Mouse (Mus musculus) spleen, adult 2 months (tissue): ENCODE results near the gene Mgrn1.

Experiments used
- CTCF ChIP-seq: fragments of 200-500 bp; IDR thresholded peaks from 2 replicates; pipeline ENCODE4 v1.5.1; 2011; ENCODE audit warnings: mild to moderate bottlenecking, inconsistent platforms; ENCODE audit not compliant: insufficient read depth, insufficient read length, insufficient replicate concordance; ENCODE audit errors: extremely low read depth
- POLR2A ChIP-seq: fragments of 200-500 bp; IDR thresholded peaks from 2 replicates; pipeline ENCODE4 v1.6.1; 2011; ENCODE audit warnings: low read depth, low read length, inconsistent platforms

DNA sequence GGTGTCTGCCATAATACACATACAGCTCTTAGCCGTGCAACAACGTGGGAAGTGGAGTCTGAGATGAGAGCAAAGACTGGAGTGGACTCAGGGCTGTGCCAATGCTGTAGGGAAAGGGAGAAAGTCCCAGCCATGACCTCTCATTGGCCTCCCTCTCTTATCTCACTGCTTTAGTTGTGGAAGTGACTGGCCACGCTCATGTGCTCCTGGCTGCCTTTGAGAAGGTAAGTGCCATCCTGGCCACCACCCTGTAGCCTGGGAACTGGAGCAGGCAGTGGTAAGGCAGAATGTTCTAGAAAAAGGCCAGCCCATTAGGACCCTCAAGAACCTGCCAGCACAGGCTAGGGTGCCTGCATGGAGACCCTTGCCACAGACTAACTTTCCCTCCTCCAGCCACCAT lies 29.9 kb downstream of the Mgrn1 start:
- no peak for TF ChIP-seq POLR2A
- TF ChIP-seq CTCF = no peak
